Mouse (Mus musculus): ENCODE data around the gene Engase. TPM values are rescaled to one million over a fixed set of nuclear protein-coding genes. Genes with fewer than 3 reads are reported as not detected.
A peak's percentile ranks its signal among the peaks of the same experiment; 100 is the strongest.

The Engase gene
- polyA plus RNA-seq, 1 experiment from 2014 or later = 6.1 TPM

- Histone ChIP-seq H3K4me2 (replicated peaks; ENCODE audit: low read depth, low read length) (peak overlapping the region; percentile 9; the same call in 1 of the 2 replicates), H3K27me3 (ENCODE audit: insufficient read depth, low read length) (peaks cover 9% of the 10 kb centered on the region), H3K4me1 (ENCODE audit: insufficient read depth, low read length) (peaks cover 18% of the 10 kb centered on the region), H3K9me3 (ENCODE audit: low read length) (no peaks in the 10 kb centered on the region), H3K9ac (replicated peaks; ENCODE audit: low read length) (no peak overlapping the region), H3K27ac (ENCODE audit: low read length) (no peak overlapping the region), H3K36me3 (ENCODE audit: insufficient read depth, low read length) (no peaks in the 10 kb centered on the region), H3K4me3 (ENCODE audit: low read length) (no peak overlapping the region)
- 51% methylated on average over 6 of the region's 6 CpGs for WGBS
- ATAC-seq (ENCODE audit: low FRiP score, low TSS enrichment) = no peak
Observed at GRCm38 (mm10) chr11:118511851-118512250, 35.2 kb downstream of the Engase start.

- H3K9ac ChIP-seq (replicated peaks; ENCODE audit: low read length) = no peak overlapping the region
Observed at GRCm38 (mm10) chr11:118512257-118512910, 35.8 kb downstream of the Engase start.

GRCm38 (mm10) chr11:118517924-118518323 is 41.3 kb downstream of the Engase start:
- WGBS = 84% methylated on average over 7 of the region's 7 CpGs
- Histone ChIP-seq H3K4me1 (ENCODE audit: insufficient read depth, low read length) (peaks cover 8% of the 10 kb centered on the region), H3K4me3 (ENCODE audit: low read length) (no peak overlapping the region), H3K9me3 (ENCODE audit: low read length) (no peaks in the 10 kb centered on the region), H3K27ac (ENCODE audit: low read length) (no peak overlapping the region), H3K4me2 (replicated peaks; ENCODE audit: low read depth, low read length) (no peak overlapping the region), H3K36me3 (ENCODE audit: insufficient read depth, low read length) (no peaks in the 10 kb centered on the region), H3K27me3 (ENCODE audit: insufficient read depth, low read length) (no peaks in the 10 kb centered on the region), H3K9ac (replicated peaks; ENCODE audit: low read length) (no peak overlapping the region)
- ATAC-seq (ENCODE audit: low FRiP score, low TSS enrichment) = no peak

More at GRCm38 (mm10) chr11:118512257-118512910, 35.8 kb downstream of the Engase start:
- 15% methylated on average over 15 of the region's 15 CpGs for WGBS
- no peak overlapping the region for H3K27ac ChIP-seq (ENCODE audit: low read length)
- peaks cover 18% of the 10 kb centered on the region for H3K4me1 ChIP-seq (ENCODE audit: insufficient read depth, low read length)
- peak overlapping the region; percentile 9 for H3K4me2 ChIP-seq (replicated peaks; ENCODE audit: low read depth, low read length)
- peak; percentile 53 for ATAC-seq (ENCODE audit: low FRiP score, low TSS enrichment)
- no peak overlapping the region for H3K4me3 ChIP-seq (ENCODE audit: low read length)
- H3K9me3 ChIP-seq (ENCODE audit: low read length) = no peaks in the 10 kb centered on the region
- peaks cover 8% of the 10 kb centered on the region for H3K27me3 ChIP-seq (ENCODE audit: insufficient read depth, low read length)
- H3K36me3 ChIP-seq (ENCODE audit: insufficient read depth, low read length) = no peaks in the 10 kb centered on the region

GRCm38 (mm10) chr11:118518743-118519142 is 42.1 kb downstream of the Engase start:
- no peaks in the 10 kb centered on the region for H3K27me3 ChIP-seq (ENCODE audit: insufficient read depth, low read length)
- peaks cover 5% of the 10 kb centered on the region for H3K4me1 ChIP-seq (ENCODE audit: insufficient read depth, low read length)
- H3K36me3 ChIP-seq (ENCODE audit: insufficient read depth, low read length) = no peaks in the 10 kb centered on the region
- 37% methylated on average over 7 of the region's 7 CpGs for WGBS
- no peak overlapping the region for H3K27ac ChIP-seq (ENCODE audit: low read length)
- H3K4me3 ChIP-seq (ENCODE audit: low read length) = no peak overlapping the region
- no peak overlapping the region for H3K9ac ChIP-seq (replicated peaks; ENCODE audit: low read length)
- no peak overlapping the region for H3K4me2 ChIP-seq (replicated peaks; ENCODE audit: low read depth, low read length)
- no peak for ATAC-seq (ENCODE audit: low FRiP score, low TSS enrichment)
- no peaks in the 10 kb centered on the region for H3K9me3 ChIP-seq (ENCODE audit: low read length)

GRCm38 (mm10) chr11:118520251-118520650 is 43.6 kb downstream of the Engase start:
- Histone ChIP-seq H3K4me2 (replicated peaks; ENCODE audit: low read depth, low read length) (no peak overlapping the region), H3K36me3 (ENCODE audit: insufficient read depth, low read length) (no peaks in the 10 kb centered on the region), H3K27me3 (ENCODE audit: insufficient read depth, low read length) (no peaks in the 10 kb centered on the region), H3K4me3 (ENCODE audit: low read length) (no peak overlapping the region), H3K9ac (replicated peaks; ENCODE audit: low read length) (no peak overlapping the region), H3K4me1 (ENCODE audit: insufficient read depth, low read length) (peaks cover 13% of the 10 kb centered on the region), H3K9me3 (ENCODE audit: low read length) (no peaks in the 10 kb centered on the region), H3K27ac (ENCODE audit: low read length) (no peak overlapping the region)
- no peak for ATAC-seq (ENCODE audit: low FRiP score, low TSS enrichment)
- 57% methylated on average over 5 of the region's 5 CpGs for WGBS

- H3K4me1 ChIP-seq (ENCODE audit: insufficient read depth, low read length) = peaks cover 17% of the 10 kb centered on the region
- WGBS = 80% methylated on average over 2 of the region's 2 CpGs
- H3K4me3 ChIP-seq (ENCODE audit: low read length) = no peak overlapping the region
- no peak for ATAC-seq (ENCODE audit: low FRiP score, low TSS enrichment)
- no peaks in the 10 kb centered on the region for H3K27me3 ChIP-seq (ENCODE audit: insufficient read depth, low read length)
- H3K9ac ChIP-seq (replicated peaks; ENCODE audit: low read length) = no peak overlapping the region
- H3K4me2 ChIP-seq (replicated peaks; ENCODE audit: low read depth, low read length) = no peak overlapping the region
- H3K36me3 ChIP-seq (ENCODE audit: insufficient read depth, low read length) = no peaks in the 10 kb centered on the region
- H3K27ac ChIP-seq (ENCODE audit: low read length) = no peak overlapping the region
- H3K9me3 ChIP-seq (ENCODE audit: low read length) = no peaks in the 10 kb centered on the region
Observed at GRCm38 (mm10) chr11:118520932-118521331, 44.3 kb downstream of the Engase start.

GRCm38 (mm10) chr11:118523496-118524145 is 47.0 kb downstream of the Engase start:
- Histone ChIP-seq H3K9ac (replicated peaks; ENCODE audit: low read length) (no peak overlapping the region), H3K36me3 (ENCODE audit: insufficient read depth, low read length) (no peaks in the 10 kb centered on the region), H3K4me3 (ENCODE audit: low read length) (no peak overlapping the region), H3K4me2 (replicated peaks; ENCODE audit: low read depth, low read length) (no peak overlapping the region), H3K9me3 (ENCODE audit: low read length) (no peaks in the 10 kb centered on the region), H3K27me3 (ENCODE audit: insufficient read depth, low read length) (no peaks in the 10 kb centered on the region), H3K4me1 (ENCODE audit: insufficient read depth, low read length) (peaks cover 22% of the 10 kb centered on the region), H3K27ac (ENCODE audit: low read length) (no peak overlapping the region)
- 78% methylated on average over 4 of the region's 4 CpGs for WGBS
- no peak for ATAC-seq (ENCODE audit: low FRiP score, low TSS enrichment)

- WGBS = 16% methylated on average over 11 of the region's 11 CpGs
- no peak for ATAC-seq (ENCODE audit: low FRiP score, low TSS enrichment)
Observed at GRCm38 (mm10) chr11:118525059-118525458, 48.4 kb downstream of the Engase start.

GRCm38 (mm10) chr11:118528761-118529160 is 52.1 kb downstream of the Engase start:
- H3K4me1 ChIP-seq (ENCODE audit: insufficient read depth, low read length) = peaks cover 42% of the 10 kb centered on the region

More at GRCm38 (mm10) chr11:118525059-118525458, 48.4 kb downstream of the Engase start:
- Histone ChIP-seq H3K9me3 (ENCODE audit: low read length) (no peaks in the 10 kb centered on the region), H3K4me1 (ENCODE audit: insufficient read depth, low read length) (peaks cover 21% of the 10 kb centered on the region), H3K9ac (replicated peaks; ENCODE audit: low read length) (no peak overlapping the region), H3K27ac (ENCODE audit: low read length) (no peak overlapping the region), H3K27me3 (ENCODE audit: insufficient read depth, low read length) (no peaks in the 10 kb centered on the region), H3K4me2 (replicated peaks; ENCODE audit: low read depth, low read length) (no peak overlapping the region), H3K4me3 (ENCODE audit: low read length) (no peak overlapping the region), H3K36me3 (ENCODE audit: insufficient read depth, low read length) (no peaks in the 10 kb centered on the region)

GRCm38 (mm10) chr11:118530313-118530712 is 53.7 kb downstream of the Engase start:
- Histone ChIP-seq H3K4me2 (replicated peaks; ENCODE audit: low read depth, low read length) (no peak overlapping the region), H3K9me3 (ENCODE audit: low read length) (no peaks in the 10 kb centered on the region), H3K36me3 (ENCODE audit: insufficient read depth, low read length) (no peaks in the 10 kb centered on the region), H3K4me3 (ENCODE audit: low read length) (no peak overlapping the region), H3K27ac (ENCODE audit: low read length) (no peak overlapping the region), H3K27me3 (ENCODE audit: insufficient read depth, low read length) (no peaks in the 10 kb centered on the region), H3K9ac (replicated peaks; ENCODE audit: low read length) (no peak overlapping the region), H3K4me1 (ENCODE audit: insufficient read depth, low read length) (peaks cover 48% of the 10 kb centered on the region)
- 69% methylated on average over 8 of the region's 8 CpGs for WGBS
- no peak for ATAC-seq (ENCODE audit: low FRiP score, low TSS enrichment)

More at GRCm38 (mm10) chr11:118528761-118529160, 52.1 kb downstream of the Engase start:
- no peaks in the 10 kb centered on the region for H3K36me3 ChIP-seq (ENCODE audit: insufficient read depth, low read length)
- H3K27ac ChIP-seq (ENCODE audit: low read length) = no peak overlapping the region
- no peak overlapping the region for H3K9ac ChIP-seq (replicated peaks; ENCODE audit: low read length)
- H3K9me3 ChIP-seq (ENCODE audit: low read length) = no peaks in the 10 kb centered on the region
- H3K4me2 ChIP-seq (replicated peaks; ENCODE audit: low read depth, low read length) = no peak overlapping the region
- ATAC-seq (ENCODE audit: low FRiP score, low TSS enrichment) = no peak
- no peaks in the 10 kb centered on the region for H3K27me3 ChIP-seq (ENCODE audit: insufficient read depth, low read length)
- no peak overlapping the region for H3K4me3 ChIP-seq (ENCODE audit: low read length)
- 92% methylated on average over 9 of the region's 9 CpGs for WGBS

Data from kidney, embryonic 16.5 days (tissue).